Mouse (Mus musculus): Measurements from ENCODE around the gene Dusp22.

DNA sequence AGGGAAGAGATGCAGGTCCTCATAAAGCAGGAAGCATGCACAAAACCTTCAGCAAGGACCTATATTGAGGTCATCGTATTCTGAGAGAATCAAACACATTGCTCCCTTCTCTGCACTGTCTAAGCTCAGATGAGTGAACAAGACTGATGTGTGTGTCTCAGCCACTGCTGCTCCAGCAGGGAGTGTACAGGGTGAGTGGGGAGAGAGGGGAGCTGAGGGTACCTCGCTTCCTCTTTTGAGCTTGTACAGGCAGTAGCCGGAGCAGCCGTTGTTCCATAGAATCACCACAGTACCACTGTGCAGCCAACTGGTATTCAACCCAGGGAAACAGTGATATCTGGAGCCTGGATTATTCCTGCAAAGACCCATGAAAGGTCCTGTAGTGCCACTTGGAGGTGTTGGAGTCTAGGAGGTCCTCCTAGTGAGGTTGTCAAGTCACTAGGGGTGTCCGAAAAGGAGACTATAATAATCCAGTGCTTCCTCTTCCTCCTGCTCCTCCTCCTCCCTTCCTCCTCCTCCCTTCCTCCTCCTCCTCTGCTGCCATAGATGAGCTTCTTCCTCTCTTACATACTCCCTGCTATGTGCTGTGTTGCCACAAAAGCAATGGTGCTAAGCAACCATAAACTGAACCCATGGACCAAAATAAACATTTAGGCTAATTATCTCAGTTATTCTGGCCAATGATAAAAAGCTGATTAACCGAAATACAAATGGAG, 47.6 kb upstream of the Dusp22 start:
- TF ChIP-seq TAL1 (IDR thresholded peaks at IDR 0.05; ENCODE audit: low read length) (no peak), GATA1 (IDR thresholded peaks at IDR 0.05; ENCODE audit: low read length) (no peak)
